Mouse (Mus musculus): ENCODE measurements around the gene Hectd1.

- no peak for TF ChIP-seq TAL1 (conservative IDR thresholded peaks at IDR 0.05; ENCODE audit: low read depth, low read length)
- TF ChIP-seq CTCF (IDR thresholded peaks at IDR 0.05; ENCODE audit: low read depth, low read length): no peak
- no peak for TF ChIP-seq GATA1 (IDR thresholded peaks at IDR 0.05; ENCODE audit: borderline replicate concordance, low read length)
- TF ChIP-seq POLR2AphosphoS5 (IDR thresholded peaks at IDR 0.05; ENCODE audit: insufficient replicate concordance, low read depth, low read length): no peak
- TF ChIP-seq GATA2 (IDR thresholded peaks at IDR 0.05; ENCODE audit: borderline replicate concordance, low read depth, low read length): no peak
Observed at GRCm38 (mm10) chr12:51694966-51695365, 134.4 kb downstream of the Hectd1 start.

Data from G1E (cell line).